Mouse (Mus musculus) cerebellum, adult (tissue): ENCODE results near the gene Ephb1.

Experiments used
- ATAC-seq: cut with Nextera tagmentation; 2 replicates; pipeline ENCODE4 v1.9.2; 2017; ENCODE audit warnings: mild to moderate bottlenecking, moderate library complexity, mixed read lengths; ENCODE audit not compliant: insufficient number of reproducible peaks, low FRiP score, low TSS enrichment

Ephb1 gene

DNA sequence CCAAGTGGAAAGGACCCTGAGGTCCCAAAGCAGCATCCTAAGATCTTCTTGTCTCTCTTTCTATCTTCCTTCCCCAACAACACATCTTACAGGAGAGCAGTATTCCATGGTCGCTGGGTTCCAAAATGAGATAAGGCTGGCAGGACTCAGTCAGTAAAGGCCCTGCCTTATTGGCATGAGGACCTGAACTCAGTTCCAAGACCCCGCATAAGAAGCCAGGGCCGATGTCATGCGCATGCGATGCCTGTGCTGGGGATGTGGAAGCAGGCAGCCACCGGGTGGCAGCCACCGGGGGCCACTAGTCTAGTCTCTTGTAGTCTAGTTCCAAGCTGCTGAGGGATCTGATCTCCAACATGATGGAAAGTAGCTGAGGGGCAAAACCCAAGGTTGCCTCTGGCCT lies 45.2 kb downstream of the Ephb1 start:
- ATAC-seq, result no peak

DNA sequence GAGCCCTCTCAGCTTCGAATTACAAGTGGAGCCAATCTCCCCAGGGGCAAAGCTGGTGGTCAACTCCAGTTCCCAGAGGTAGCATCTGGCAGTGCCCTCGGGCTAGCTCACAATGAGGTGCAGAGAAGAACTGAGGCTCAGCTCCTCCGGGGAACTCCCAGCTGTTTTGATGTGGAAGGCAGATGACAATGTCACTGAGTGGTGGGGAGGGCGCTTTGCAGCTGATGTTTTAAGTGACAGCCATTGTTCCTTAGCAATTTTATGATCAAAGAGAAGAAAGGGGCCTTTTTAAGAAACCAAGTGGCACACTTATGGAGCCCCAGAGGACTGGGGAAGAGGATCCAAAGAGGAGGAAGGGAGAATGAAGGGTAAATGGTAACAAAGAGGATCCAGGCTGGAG lies 46.8 kb downstream of the Ephb1 start:
- no peak for ATAC-seq

GRCm38 (mm10) chr9:102306645-102307415 lies 47.7 kb downstream of the Ephb1 start:
- ATAC-seq, result no peak

GRCm38 (mm10) chr9:102305432-102306100 lies 48.9 kb downstream of the Ephb1 start:
- ATAC-seq, result peak; percentile 66

- no peak for ATAC-seq
These were observed 49.7 kb downstream of the Ephb1 start for GRCm38 (mm10) chr9:102304796-102305195.

GRCm38 (mm10) chr9:102303882-102304281 lies 50.6 kb downstream of the Ephb1 start:
- ATAC-seq, result no peak

DNA sequence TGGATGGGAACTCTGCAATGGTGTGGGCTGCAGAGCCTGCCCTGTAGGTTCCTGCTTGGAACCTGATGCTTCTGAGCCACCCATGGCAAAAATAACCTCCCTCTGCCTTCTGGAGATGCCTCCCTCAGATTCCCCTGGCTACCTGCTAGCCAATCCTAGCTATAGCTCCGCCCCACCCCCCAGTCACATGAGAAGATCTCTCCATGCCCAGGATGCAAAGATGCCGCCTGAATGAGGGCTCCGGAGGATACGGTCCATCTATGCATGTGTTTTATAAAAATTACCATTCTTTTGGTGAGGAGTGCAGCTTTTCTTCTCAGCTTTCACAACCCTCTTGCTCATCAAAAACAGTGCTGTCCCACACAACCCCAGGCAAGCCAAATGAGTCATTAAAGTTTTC lies 53.5 kb downstream of the Ephb1 start:
- no peak for ATAC-seq

DNA sequence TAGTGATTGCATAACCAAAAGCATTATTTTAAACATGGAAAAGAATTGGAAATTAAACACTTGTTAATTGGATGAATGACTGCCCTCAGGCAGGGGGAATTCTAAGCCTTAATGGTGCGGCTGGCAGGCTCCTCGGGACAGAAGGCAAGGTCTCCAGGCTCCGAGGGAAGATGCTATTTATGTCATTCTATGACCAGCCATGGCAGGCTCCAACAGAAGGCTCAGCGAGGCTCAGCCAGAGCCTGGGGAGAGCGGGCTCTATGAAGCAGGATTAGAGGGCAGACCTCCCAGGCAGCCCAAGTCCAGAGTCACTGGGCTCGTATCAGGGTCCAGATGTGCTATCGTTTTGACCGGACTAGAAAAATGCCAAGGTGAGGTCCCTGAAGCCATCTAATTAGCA lies 55.8 kb downstream of the Ephb1 start:
- peak; percentile 93 for ATAC-seq

GRCm38 (mm10) chr9:102297986-102298385 lies 56.5 kb downstream of the Ephb1 start:
- ATAC-seq, result peak; percentile 73; the same call in 1 of the 2 replicates

DNA sequence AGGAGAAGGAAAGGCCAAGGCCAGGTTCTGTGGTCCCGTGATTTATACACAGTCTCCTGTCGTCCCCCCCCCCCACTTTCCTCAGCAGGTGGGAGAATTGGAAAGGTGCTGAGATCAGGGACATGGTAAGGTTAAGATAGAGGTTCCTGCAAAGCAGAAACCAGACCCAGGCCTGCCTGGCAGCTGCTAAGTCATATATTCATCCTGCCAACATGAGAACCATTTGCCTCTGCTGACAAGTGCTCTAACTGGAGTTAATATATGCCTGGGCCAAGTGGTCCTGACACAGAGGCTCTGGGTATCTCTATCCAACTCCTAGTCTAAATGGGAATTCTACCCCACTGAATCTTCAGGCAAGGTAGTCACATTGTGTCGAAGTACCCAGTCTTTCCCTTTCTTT lies 57.3 kb downstream of the Ephb1 start:
- ATAC-seq, result no peak

GRCm38 (mm10) chr9:102293605-102294004 lies 60.9 kb downstream of the Ephb1 start:
- ATAC-seq, result no peak

GRCm38 (mm10) chr9:102291230-102291629 lies 63.3 kb downstream of the Ephb1 start:
- ATAC-seq, result no peak

DNA sequence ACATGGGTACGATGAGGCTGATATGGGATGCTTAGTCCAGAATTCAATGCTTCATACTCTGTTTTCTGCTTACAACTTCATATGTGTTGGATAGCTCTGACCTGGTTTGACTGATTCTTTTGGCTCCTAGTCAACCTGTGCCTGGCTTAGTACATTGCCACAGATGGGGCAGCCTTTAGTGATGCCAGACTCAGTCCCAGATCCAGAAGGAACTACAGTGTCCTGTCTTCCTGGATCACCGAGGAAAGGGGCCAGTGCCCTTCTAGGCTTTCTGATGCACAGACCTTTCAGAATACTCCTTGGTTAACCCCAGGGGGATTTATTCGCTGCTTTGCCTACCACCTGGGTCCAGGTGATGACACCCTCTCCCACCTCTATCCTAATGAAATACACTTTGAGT lies 66.1 kb downstream of the Ephb1 start:
- ATAC-seq, result peak; percentile 90

- ATAC-seq, result peak; percentile 85
These were observed 78.6 kb downstream of the Ephb1 start for GRCm38 (mm10) chr9:102275931-102276330.

- ATAC-seq, result no peak
These were observed 80.5 kb downstream of the Ephb1 start for GRCm38 (mm10) chr9:102274016-102274415.

- no peak for ATAC-seq
These were observed 81.1 kb downstream of the Ephb1 start for GRCm38 (mm10) chr9:102273469-102273808.

- no peak for ATAC-seq
These were observed 81.6 kb downstream of the Ephb1 start for GRCm38 (mm10) chr9:102272731-102273468.

- no peak for ATAC-seq
These were observed 84.0 kb downstream of the Ephb1 start for GRCm38 (mm10) chr9:102270496-102270895.

DNA sequence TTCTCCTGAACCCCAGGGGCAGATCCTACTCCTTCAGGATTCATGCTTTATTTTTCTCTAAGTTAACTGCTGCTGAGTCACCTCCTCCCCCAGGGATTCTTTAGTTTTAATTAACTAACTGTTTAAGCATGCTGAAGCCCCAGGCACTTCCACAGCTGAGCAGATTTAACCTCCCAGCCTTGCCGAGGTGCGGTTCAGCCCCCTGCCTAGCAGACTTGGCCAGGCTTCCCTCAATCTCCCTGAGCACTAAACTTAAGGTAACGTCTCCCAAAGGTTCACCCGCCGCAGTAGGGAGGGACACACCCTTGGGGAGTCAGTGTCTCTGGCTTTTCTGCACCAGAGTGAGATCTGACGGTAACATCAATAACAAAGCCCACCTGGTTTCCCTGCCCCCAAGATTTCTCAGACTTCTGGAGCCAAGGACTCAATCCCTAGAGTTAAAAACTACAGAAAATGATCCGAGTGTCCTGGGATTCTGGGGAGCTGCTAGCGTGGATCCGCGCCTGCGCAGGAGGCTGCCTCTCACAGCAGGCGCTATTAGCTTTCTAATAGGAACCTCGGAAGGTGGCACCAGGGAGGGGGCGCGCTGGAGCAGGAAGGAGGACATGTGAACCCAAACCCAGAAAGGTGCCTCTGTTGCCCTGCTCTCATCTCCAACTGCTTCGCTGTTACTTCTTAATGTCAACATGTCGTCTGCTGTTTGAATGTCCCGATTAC lies 87.0 kb downstream of the Ephb1 start:
- ATAC-seq, result no peak

- ATAC-seq, result no peak
These were observed 90.7 kb downstream of the Ephb1 start for GRCm38 (mm10) chr9:102263760-102264159.

DNA sequence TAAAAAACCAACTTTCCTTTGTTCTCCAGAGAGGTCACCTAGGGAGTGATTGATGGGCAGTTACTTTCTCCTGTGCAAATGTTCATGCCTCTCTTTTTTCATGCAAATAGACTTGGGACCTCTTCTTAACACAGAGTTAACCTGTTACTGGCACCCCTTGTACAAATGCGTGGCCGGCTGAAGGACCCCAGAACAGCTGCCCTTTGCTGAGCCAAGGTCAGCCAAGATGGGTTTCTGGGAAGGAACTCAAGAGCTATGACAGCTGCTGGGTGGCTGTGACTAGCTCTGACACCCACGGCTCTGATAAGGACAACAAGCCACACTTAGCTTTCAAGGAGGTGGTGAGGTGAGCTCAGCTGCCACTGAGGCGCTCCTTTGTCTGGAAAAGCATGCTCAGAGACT lies 92.4 kb downstream of the Ephb1 start:
- no peak for ATAC-seq
